Mouse (Mus musculus): ENCODE data around the gene Hgd.
"Not testable (repeated sequence)": the region's sequence is repeated elsewhere in the genome, so short reads cannot be mapped to it uniquely, and the experiment has no call there.

- not testable (repeated sequence) for TF ChIP-seq MAFK (IDR thresholded peaks at IDR 0.05; ENCODE audit: insufficient read depth, low read depth, low read length); HCFC1 (IDR thresholded peaks at IDR 0.05; ENCODE audit: borderline replicate concordance, insufficient read depth, low read length); CHD2 (IDR thresholded peaks at IDR 0.05; ENCODE audit: low read depth, low read length)
Measured at GRCm38 (mm10) chr16:37640522-37640921, 60.6 kb downstream of the Hgd start.

Data from ES-E14 (cell line).